Mouse (Mus musculus) lung, adult 2 months (tissue): ENCODE data around the gene Arhgap10.

Experiments used
- CTCF ChIP-seq: fragments of 200-500 bp; IDR thresholded peaks from 2 replicates; pipeline ENCODE4 v1.5.1; 2011; ENCODE audit warnings: mild to moderate bottlenecking, low read length, control low read depth; ENCODE audit not compliant: insufficient read depth
- POLR2A ChIP-seq: fragments of 200-500 bp; IDR thresholded peaks from 2 replicates; pipeline ENCODE4 v1.6.1; 2011; ENCODE audit warnings: low read depth, mild to moderate bottlenecking, control low read depth, low read length, borderline replicate concordance; ENCODE audit errors: extremely low read depth

DNA sequence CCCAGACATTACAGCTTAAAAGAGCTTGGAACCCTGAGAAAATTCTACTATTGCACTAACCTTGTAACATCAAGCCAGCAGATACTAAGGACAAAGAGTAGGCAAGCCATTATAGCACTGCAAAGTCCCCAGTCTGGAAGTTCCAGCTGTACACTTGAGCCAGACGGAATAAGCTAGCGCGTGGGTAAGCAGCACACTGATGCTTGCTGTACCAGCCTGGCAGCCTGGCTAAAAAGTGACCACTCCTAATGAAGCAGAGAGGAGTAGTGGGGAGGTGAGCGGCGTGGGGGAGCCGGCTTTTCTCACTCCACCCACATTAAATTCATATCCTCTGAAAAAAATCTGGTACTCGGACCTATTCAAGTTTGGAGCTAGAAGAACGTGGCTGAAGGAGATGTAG lies 5.2 kb upstream of the Arhgap10 start:
- no peak for TF ChIP-seq POLR2A
- TF ChIP-seq CTCF = no peak
